Mouse (Mus musculus) lung, postnatal 0 days (tissue): Measurements from ENCODE around the gene Rusc1. TPM values are rescaled to one million over a fixed set of nuclear protein-coding genes. Genes with fewer than 3 reads are reported as not detected.

Experiments used
- ATAC-seq: fragments of 200-750 bp; cut with Nextera tagmentation; 2 replicates; pipeline ENCODE4 v1.8.0; 2017; ENCODE audit warnings: moderate library complexity
- DNase-seq: peaks from one replicate; pipeline ENCODE4 v3.0.0-alpha.2; 2016; ENCODE audit warnings: low spot score
- H3K27ac ChIP-seq: fragments of 300-500 bp; sonication (generic); 2 replicates; pipeline ENCODE4 v1.5.1; 2014; ENCODE audit warnings: antibody characterized with exemption, mild to moderate bottlenecking, low read length, mixed read lengths
- H3K27me3 ChIP-seq: fragments of 300-500 bp; sonication (generic); replicated peaks from 2 replicates; pipeline ENCODE4 v1.6.1; 2014; ENCODE audit warnings: low read length, mixed read lengths; ENCODE audit not compliant: insufficient read depth
- H3K36me3 ChIP-seq: fragments of 300-500 bp; sonication (generic); 2 replicates; pipeline ENCODE4 v1.6.1; 2014; ENCODE audit warnings: low read length, mixed read lengths; ENCODE audit not compliant: insufficient read depth
- H3K4me1 ChIP-seq: fragments of 300-500 bp; sonication (generic); 2 replicates; pipeline ENCODE4 v1.6.1; 2014; ENCODE audit warnings: antibody characterized with exemption, low read depth, low read length, mixed read lengths; ENCODE audit not compliant: insufficient read depth
- H3K4me2 ChIP-seq: fragments of 300-500 bp; sonication (generic); replicated peaks from 2 replicates; pipeline ENCODE4 v1.6.1; 2014; ENCODE audit warnings: low read depth, mild to moderate bottlenecking, low read length, moderate library complexity, mixed read lengths
- H3K4me3 ChIP-seq: fragments of 300-500 bp; sonication (generic); 2 replicates; pipeline ENCODE4 v1.5.1; 2014; ENCODE audit warnings: low read depth, low read length
- H3K9ac ChIP-seq: fragments of 300-500 bp; sonication (generic); replicated peaks from 2 replicates; pipeline ENCODE4 v1.6.1; 2014; ENCODE audit warnings: low read depth, mild to moderate bottlenecking
- H3K9me3 ChIP-seq: fragments of 300-500 bp; sonication (generic); 2 replicates; pipeline ENCODE4 v1.6.1; 2016; ENCODE audit warnings: low read length, mixed read lengths
- CTCF ChIP-seq: IDR thresholded peaks from 2 replicates; pipeline ENCODE4 v1.5.1; 2016; ENCODE audit warnings: antibody characterized with exemption, mild to moderate bottlenecking
- EP300 ChIP-seq: IDR thresholded peaks from 2 replicates; pipeline ENCODE4 v1.6.1; 2016; ENCODE audit warnings: antibody characterized with exemption, mild to moderate bottlenecking, control low read depth
- WGBS: fragments of 180-500 bp; shearing (Covaris S2); extraction: QIAGEN DNeasy Blood & Tissue Kit; methylation state at CpG from one replicate; pipeline ENCODE4 v1.1.7; 2014; 5-methylcytosine and 5-hydroxymethylcytosine counted together
- polyA plus RNA-seq: library from polyadenylated mRNA; unstranded; fragments of >200 nt; fragmentation: Nextera tagmentation; extraction: Ambion mirVana; gene quantifications from 2 replicates; pipeline ENCODE4 v1.2.1, GENCODE M21; 2015

Gene Rusc1
- polyA plus RNA-seq, 1 experiment from 2014 or later: 17.9 TPM

GRCm38 (mm10) chr3:89101459-89101811 is 8.3 kb upstream of the Rusc1 start:
- Histone ChIP-seq H3K27ac (peak overlapping the region; percentile 35; the same call in 1 of the 2 replicates), H3K4me1 (peaks cover 4% of the 10 kb centered on the region; the same call in 1 of the 2 replicates), H3K36me3 (no peaks in the 10 kb centered on the region), H3K9ac (peak overlapping the region; percentile 35), H3K4me3 (peak overlapping the region; percentile 66), H3K9me3 (no peaks in the 10 kb centered on the region), H3K4me2 (peak overlapping the region; percentile 91), H3K27me3 (no peaks in the 10 kb centered on the region)
- peak; percentile 18 for ATAC-seq
- no peak for DNase-seq
- TF ChIP-seq EP300 (no peak), CTCF (no peak)
- WGBS: under 1% methylated on average over 19 of the region's 19 CpGs

- Histone ChIP-seq H3K4me1 (peaks cover 4% of the 10 kb centered on the region; the same call in 1 of the 2 replicates), H3K36me3 (0 out of 2 replicates have a peak, but pooled peaks cover 3% of the 10 kb centered on the region), H3K9ac (peak within 1 kb of the TSS; percentile 35), H3K9me3 (no peaks in the 10 kb centered on the region), H3K4me3 (peak within 1 kb of the TSS; percentile 66), H3K4me2 (peak within 1 kb of the TSS; percentile 91), H3K27me3 (no peaks in the 10 kb centered on the region), H3K27ac (peak within 1 kb of the TSS; percentile 35; the same call in 1 of the 2 replicates)
- TF ChIP-seq EP300 (no peak), CTCF (no peak)
- no peak for ATAC-seq
- WGBS: 18% methylated on average over 7 of the region's 7 CpGs
- DNase-seq: no peak
These were observed 7.7 kb upstream of the Rusc1 start, which contains the start of gene Gm43738 for GRCm38 (mm10) chr3:89100811-89101210. TSS of gene Gm43738 (minus strand) at chr3:89101099.

DNA sequence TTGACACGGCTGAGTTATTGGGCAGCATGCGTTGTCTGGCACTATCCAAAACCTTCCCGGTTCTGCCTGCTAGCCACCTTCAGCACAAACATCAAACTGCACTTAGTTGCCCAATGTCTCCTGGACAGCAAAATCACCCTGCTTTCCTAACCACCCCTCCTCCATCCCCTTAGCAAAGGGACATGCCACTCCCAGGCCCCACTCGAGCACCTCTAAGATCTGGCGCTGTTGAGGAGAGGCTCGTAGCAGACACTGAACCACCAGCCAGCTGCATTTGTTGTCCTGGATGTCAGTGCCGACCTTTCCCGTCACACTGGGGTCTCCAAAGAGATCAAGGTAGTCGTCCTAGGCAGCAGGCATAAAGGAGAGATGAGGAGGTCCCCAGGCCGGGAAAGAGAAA is 910 bp upstream of the Rusc1 start:
- Histone ChIP-seq H3K9me3 (no peaks in the 10 kb centered on the region), H3K4me1 (peaks cover 4% of the 10 kb centered on the region; the same call in 1 of the 2 replicates), H3K4me2 (no peak overlapping the region), H3K4me3 (no peak overlapping the region), H3K36me3 (0 out of 2 replicates have a peak, but pooled peaks cover 5% of the 10 kb centered on the region), H3K27ac (no peak overlapping the region), H3K27me3 (peaks cover 14% of the 10 kb centered on the region), H3K9ac (no peak overlapping the region)
- ATAC-seq: no peak
- TF ChIP-seq EP300 (no peak), CTCF (no peak)
- 65% methylated on average over 10 of the region's 10 CpGs for WGBS
- no peak for DNase-seq

- no peak overlapping the region for H3K27ac ChIP-seq
- DNase-seq (no peak), ATAC-seq (no peak)
- no peaks in the 10 kb centered on the region for H3K9me3 ChIP-seq
- peak overlapping the region; percentile 36 for H3K4me2 ChIP-seq
- peaks cover 14% of the 10 kb centered on the region for H3K27me3 ChIP-seq
- WGBS: 30% methylated on average over 11 of the region's 11 CpGs
- no peak overlapping the region for H3K9ac ChIP-seq
- TF ChIP-seq EP300: no peak
- no peak for TF ChIP-seq CTCF
- 0 out of 2 replicates have a peak, but pooled peaks cover 5% of the 10 kb centered on the region for H3K36me3 ChIP-seq
- H3K4me3 ChIP-seq: peak overlapping the region; percentile 16; the same call in 1 of the 2 replicates
- peaks cover 10% of the 10 kb centered on the region; the same call in 1 of the 2 replicates for H3K4me1 ChIP-seq
These were observed 511 bp downstream of the Rusc1 start for GRCm38 (mm10) chr3:89092509-89093090.

DNA sequence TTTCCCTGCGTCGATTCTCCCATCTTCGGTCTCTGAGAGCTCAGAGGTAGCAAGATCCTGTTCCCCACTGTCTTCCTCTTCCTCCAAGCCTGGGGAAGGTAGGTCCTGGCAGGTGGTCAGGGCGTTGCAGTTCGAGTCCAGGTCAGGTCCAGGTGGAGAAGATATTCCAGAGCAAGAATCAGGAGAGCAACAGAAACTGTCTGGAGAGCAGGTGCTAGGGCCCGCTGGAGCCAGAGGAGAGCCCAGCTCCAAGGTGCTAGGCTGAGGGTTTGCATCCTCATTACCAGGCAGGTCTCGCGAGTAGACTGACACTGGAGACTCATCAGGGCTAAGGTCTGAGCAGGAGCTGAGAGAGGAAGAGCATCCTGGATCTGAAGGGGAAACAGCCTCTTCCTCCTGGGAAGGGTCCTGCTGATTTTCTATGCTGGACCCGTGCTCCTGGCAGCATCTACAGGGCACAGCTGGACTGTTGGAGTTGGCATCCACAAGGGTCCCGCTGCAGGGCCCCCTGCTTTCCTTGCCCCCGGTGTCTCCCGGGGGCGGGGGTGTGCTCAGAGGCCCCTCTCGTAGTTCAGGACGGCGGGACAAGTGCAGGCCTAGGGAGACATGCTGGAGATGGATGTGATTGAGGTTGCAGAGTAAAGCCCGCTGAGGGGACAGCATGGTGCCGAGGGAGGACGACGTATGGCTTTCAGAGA is 1.2 kb downstream of the Rusc1 start:
- H3K27ac ChIP-seq: no peak overlapping the region
- H3K36me3 ChIP-seq: 0 out of 2 replicates have a peak, but pooled peaks cover 5% of the 10 kb centered on the region
- no peaks in the 10 kb centered on the region for H3K9me3 ChIP-seq
- peak overlapping the region; percentile 65; the same call in 1 of the 2 replicates for H3K4me3 ChIP-seq
- DNase-seq (no peak), ATAC-seq (no peak)
- no peak for TF ChIP-seq CTCF
- no peak for TF ChIP-seq EP300
- H3K27me3 ChIP-seq: peaks cover 14% of the 10 kb centered on the region
- WGBS: 12% methylated on average over 20 of the region's 20 CpGs
- H3K4me2 ChIP-seq: no peak overlapping the region; the same call in 1 of the 2 replicates
- H3K4me1 ChIP-seq: peaks cover 10% of the 10 kb centered on the region; the same call in 1 of the 2 replicates
- no peak overlapping the region for H3K9ac ChIP-seq
